Mouse (Mus musculus) spleen, adult 2 months (tissue): ENCODE data around the gene Krt25. TPM values are rescaled to one million over a fixed set of nuclear protein-coding genes. Genes with fewer than 3 reads are reported as not detected.

Experiments used
- DNase-seq, 2 experiments: peaks; one replicate each; pipeline versions ENCODE4 v3.0.0 to v3.0.0-alpha.2; 2012 to 2021; ENCODE audit warnings: low spot score in 2 of 2, low read depth in 1 of 2
- H3K27ac ChIP-seq: fragments of 200-500 bp; 2 replicates; pipeline ENCODE4 v1.5.1; 2012; ENCODE audit warnings: low read length, inconsistent platforms; ENCODE audit not compliant: insufficient read depth
- H3K27me3 ChIP-seq: fragments of 200-500 bp; 2 replicates; pipeline ENCODE4 v1.6.1; 2012; ENCODE audit warnings: mild to moderate bottlenecking, moderate library complexity, low read length, inconsistent platforms; ENCODE audit not compliant: control insufficient read depth, insufficient read depth
- H3K36me3 ChIP-seq: fragments of 200-500 bp; 2 replicates; pipeline ENCODE4 v1.6.1; 2012; ENCODE audit warnings: mild to moderate bottlenecking, low read length, inconsistent platforms; ENCODE audit not compliant: control insufficient read depth, insufficient read depth
- H3K4me1 ChIP-seq: fragments of 200-500 bp; 2 replicates; pipeline ENCODE4 v1.6.1; 2011; ENCODE audit warnings: inconsistent platforms; ENCODE audit not compliant: control insufficient read depth, insufficient read depth, insufficient read length
- H3K4me3 ChIP-seq: fragments of 200-500 bp; 2 replicates; pipeline ENCODE4 v1.5.1; 2011; ENCODE audit warnings: mild to moderate bottlenecking, inconsistent platforms; ENCODE audit not compliant: insufficient read depth, insufficient read length; ENCODE audit errors: extremely low read depth
- CTCF ChIP-seq: fragments of 200-500 bp; IDR thresholded peaks from 2 replicates; pipeline ENCODE4 v1.5.1; 2011; ENCODE audit warnings: mild to moderate bottlenecking, inconsistent platforms; ENCODE audit not compliant: insufficient read depth, insufficient read length, insufficient replicate concordance; ENCODE audit errors: extremely low read depth
- POLR2A ChIP-seq: fragments of 200-500 bp; IDR thresholded peaks from 2 replicates; pipeline ENCODE4 v1.6.1; 2011; ENCODE audit warnings: low read depth, low read length, inconsistent platforms
- WGBS: fragments of 180-500 bp; shearing (Covaris S2); methylation state at CpG from one replicate; pipeline ENCODE4 v1.1.7; 2018; 5-methylcytosine and 5-hydroxymethylcytosine counted together
- polyA plus RNA-seq: library from polyadenylated mRNA; depleted of rRNA; stranded (reverse); fragments of >200 nt; gene quantifications from 2 replicates; pipeline ENCODE4 v1.2.3, GENCODE M21; 2012

The Krt25 gene
- polyA plus RNA-seq, 1 experiment: not detected

- H3K4me3 ChIP-seq: no peak overlapping the region
- no peak overlapping the region for H3K27ac ChIP-seq
- 26% methylated on average over 4 of the region's 4 CpGs for WGBS
- no peaks in the 10 kb centered on the region for H3K4me1 ChIP-seq
- TF ChIP-seq POLR2A (no peak), CTCF (no peak)
- H3K36me3 ChIP-seq: no peaks in the 10 kb centered on the region
- H3K27me3 ChIP-seq: no peaks in the 10 kb centered on the region; the same call in 1 of the 2 replicates
- DNase-seq: no peak
These were observed 39.4 kb downstream of the Krt25 start for GRCm38 (mm10) chr11:99283334-99283733.

- DNase-seq: no peak
- Histone ChIP-seq H3K27ac (no peak overlapping the region), H3K4me1 (no peaks in the 10 kb centered on the region), H3K36me3 (no peaks in the 10 kb centered on the region), H3K4me3 (no peak overlapping the region), H3K27me3 (no peaks in the 10 kb centered on the region; the same call in 1 of the 2 replicates)
- TF ChIP-seq POLR2A (no peak), CTCF (no peak)
- 83% methylated on average over 9 of the region's 9 CpGs for WGBS
These were observed 41.6 kb downstream of the Krt25 start for GRCm38 (mm10) chr11:99281116-99281515.

- 36% methylated on average over 5 of the region's 5 CpGs for WGBS
- no peak for TF ChIP-seq CTCF
- no peak for TF ChIP-seq POLR2A
- no peaks in the 10 kb centered on the region; the same call in 1 of the 2 replicates for H3K27me3 ChIP-seq
- no peak overlapping the region for H3K4me3 ChIP-seq
- no peak for DNase-seq
- no peaks in the 10 kb centered on the region for H3K36me3 ChIP-seq
- no peak overlapping the region for H3K27ac ChIP-seq
- no peaks in the 10 kb centered on the region for H3K4me1 ChIP-seq
These were observed 42.8 kb downstream of the Krt25 start for GRCm38 (mm10) chr11:99279986-99280385.

GRCm38 (mm10) chr11:99276786-99277185, 46.0 kb downstream of the Krt25 start:
- 78% methylated on average over 7 of the region's 7 CpGs for WGBS
- Histone ChIP-seq H3K27ac (no peak overlapping the region), H3K27me3 (no peaks in the 10 kb centered on the region), H3K36me3 (no peaks in the 10 kb centered on the region), H3K4me3 (no peak overlapping the region), H3K4me1 (no peaks in the 10 kb centered on the region)
- no peak for DNase-seq
- no peak for TF ChIP-seq POLR2A
- TF ChIP-seq CTCF: no peak

- DNase-seq: no peak
- WGBS: 90% methylated on average over 6 of the region's 6 CpGs
- Histone ChIP-seq H3K4me1 (no peaks in the 10 kb centered on the region), H3K36me3 (no peaks in the 10 kb centered on the region), H3K27me3 (no peaks in the 10 kb centered on the region), H3K27ac (no peak overlapping the region), H3K4me3 (no peak overlapping the region)
- TF ChIP-seq POLR2A (no peak), CTCF (no peak)
These were observed 47.1 kb downstream of the Krt25 start for GRCm38 (mm10) chr11:99275624-99276023.

- no peaks in the 10 kb centered on the region for H3K4me1 ChIP-seq
- no peaks in the 10 kb centered on the region for H3K27me3 ChIP-seq
- H3K27ac ChIP-seq: no peak overlapping the region
- no peaks in the 10 kb centered on the region for H3K36me3 ChIP-seq
- WGBS: 92% methylated on average over 4 of the region's 4 CpGs
- TF ChIP-seq POLR2A (no peak), CTCF (no peak)
- no peak for DNase-seq
- no peak overlapping the region for H3K4me3 ChIP-seq
These were observed 50.0 kb downstream of the Krt25 start for GRCm38 (mm10) chr11:99272721-99273120.

- Histone ChIP-seq H3K4me3 (no peak overlapping the region), H3K27me3 (no peaks in the 10 kb centered on the region), H3K4me1 (no peaks in the 10 kb centered on the region), H3K36me3 (no peaks in the 10 kb centered on the region), H3K27ac (no peak overlapping the region)
- WGBS: 80% methylated on average over 7 of the region's 7 CpGs
- no peak for TF ChIP-seq CTCF
- no peak for TF ChIP-seq POLR2A
- DNase-seq: no peak
These were observed 53.6 kb downstream of the Krt25 start for GRCm38 (mm10) chr11:99269192-99269591.
